Mouse (Mus musculus) spleen, postnatal 36 days (tissue): ENCODE measurements at regions not wholly inside any gene's neighbourhood (a gene's known extent, or its start where the extent isn't known, plus 50 kb on each side); places are given as distances from the start of the nearest gene placed in this dataset.
A peak's percentile ranks its signal among the peaks of the same experiment; 100 is the strongest.

Source experiments
- DNase-seq, 2 experiments: peaks; one replicate each; pipeline ENCODE4 v3.0.0; 2022; ENCODE audit warnings: low spot score in 2 of 2, mixed read lengths in 1 of 2

GRCm38 (mm10) chr13:43913476-43913875 lies 128.9 kb downstream of the Cd83 start:
- no peak for DNase-seq

GRCm38 (mm10) chr13:43919781-43920420 lies 135.3 kb downstream of the Cd83 start:
- DNase-seq, result no peak

- no peak for DNase-seq
These were observed 145.8 kb downstream of the Cd83 start for GRCm38 (mm10) chr13:43930081-43930981.

- DNase-seq, result no peak
These were observed 148.4 kb downstream of the Cd83 start for GRCm38 (mm10) chr13:43932946-43933345.

GRCm38 (mm10) chr13:43935284-43935683 lies 150.7 kb downstream of the Cd83 start:
- no peak for DNase-seq

GRCm38 (mm10) chr13:43936504-43936903 lies 151.9 kb downstream of the Cd83 start:
- DNase-seq, result no peak

- no peak for DNase-seq
These were observed 154.0 kb downstream of the Cd83 start for GRCm38 (mm10) chr13:43938611-43939010.

- no peak for DNase-seq
These were observed 154.8 kb downstream of the Cd83 start for GRCm38 (mm10) chr13:43939375-43939774.

- no peak for DNase-seq
These were observed 157.2 kb downstream of the Cd83 start for GRCm38 (mm10) chr13:43941731-43942130.

GRCm38 (mm10) chr13:43948606-43949005 lies 164.0 kb downstream of the Cd83 start:
- DNase-seq, result no peak

- DNase-seq, result no peak
These were observed 165.4 kb downstream of the Cd83 start for GRCm38 (mm10) chr13:43949740-43950643.

- no peak for DNase-seq
These were observed 167.9 kb downstream of the Cd83 start for GRCm38 (mm10) chr13:43952491-43952890.

- DNase-seq, result no peak
These were observed 168.5 kb downstream of the Cd83 start for GRCm38 (mm10) chr13:43952972-43953592.

- DNase-seq, result no peak
These were observed 170.3 kb downstream of the Cd83 start for GRCm38 (mm10) chr13:43954714-43955393.

- no peak for DNase-seq
These were observed 172.5 kb downstream of the Cd83 start for GRCm38 (mm10) chr13:43957046-43957445.

GRCm38 (mm10) chr13:43959121-43959572 lies 174.6 kb downstream of the Cd83 start:
- DNase-seq, result peak; percentile 67 to 76

GRCm38 (mm10) chr13:43961047-43961690 lies 176.6 kb downstream of the Cd83 start:
- DNase-seq, result peak; percentile 56 to 59

GRCm38 (mm10) chr13:43961987-43962386 lies 177.4 kb downstream of the Cd83 start:
- peak; percentile 76 to 79 for DNase-seq

GRCm38 (mm10) chr13:43963321-43963720 lies 178.7 kb downstream of the Cd83 start:
- DNase-seq, result no peak

- DNase-seq, result no peak
These were observed 180.8 kb downstream of the Cd83 start for GRCm38 (mm10) chr13:43965256-43965905.
